Mouse (Mus musculus) layer of hippocampus, adult 18-20 months (tissue): ENCODE measurements around the gene Dst. TPM values are rescaled to one million over a fixed set of nuclear protein-coding genes. Genes with fewer than 3 reads are reported as not detected.
A peak's percentile ranks its signal among the peaks of the same experiment; 100 is the strongest.

Experiments
- DNase-seq, 2 experiments: peaks; one replicate each; pipeline ENCODE4 v3.0.0; 2022; ENCODE audit warnings: low spot score in 2 of 2
- total RNA-seq, 2 experiments: library from RNA; stranded (reverse); gene quantifications; 2 replicates each; pipeline ENCODE4 v1.2.3; 2021

Dst gene
- total RNA-seq, 2 experiments from 2014 or later: 195 to 198 TPM

- no peak for DNase-seq
These were observed 251.9 kb downstream of the Dst start for GRCm38 (mm10) chr1:34159898-34160297.

DNA sequence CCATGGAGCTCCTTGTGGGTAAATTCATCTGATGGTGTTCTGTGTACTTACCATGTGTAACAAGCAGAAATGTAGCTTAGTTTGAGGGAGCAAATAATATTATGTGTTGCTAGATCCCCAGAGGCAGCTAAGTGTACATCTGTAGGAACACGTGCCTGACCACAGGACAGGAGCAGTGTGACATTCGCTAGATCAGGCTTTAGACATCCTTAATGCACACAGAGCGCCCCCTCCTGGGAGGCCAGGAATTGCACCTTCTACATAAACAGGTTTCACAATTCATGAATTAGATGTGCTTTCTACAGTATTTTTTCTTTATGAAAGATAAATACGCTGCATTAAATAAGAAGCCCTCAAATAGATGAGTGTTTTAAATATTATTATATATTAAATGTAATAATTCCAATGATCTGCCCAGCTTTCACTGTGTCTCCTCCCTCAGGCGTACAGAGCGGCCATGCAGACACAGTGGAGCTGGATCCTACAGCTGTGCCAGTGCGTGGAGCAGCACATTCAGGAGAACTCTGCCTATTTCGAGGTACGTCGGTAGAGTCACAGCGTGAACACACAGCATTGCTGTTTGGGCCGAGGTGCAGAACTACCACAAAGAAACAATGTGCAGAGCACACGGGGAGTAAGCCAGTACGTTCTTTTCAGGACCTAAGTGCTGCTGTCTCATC is 256.7 kb downstream of the Dst start:
- DNase-seq: peak; percentile 54 to 93

DNA sequence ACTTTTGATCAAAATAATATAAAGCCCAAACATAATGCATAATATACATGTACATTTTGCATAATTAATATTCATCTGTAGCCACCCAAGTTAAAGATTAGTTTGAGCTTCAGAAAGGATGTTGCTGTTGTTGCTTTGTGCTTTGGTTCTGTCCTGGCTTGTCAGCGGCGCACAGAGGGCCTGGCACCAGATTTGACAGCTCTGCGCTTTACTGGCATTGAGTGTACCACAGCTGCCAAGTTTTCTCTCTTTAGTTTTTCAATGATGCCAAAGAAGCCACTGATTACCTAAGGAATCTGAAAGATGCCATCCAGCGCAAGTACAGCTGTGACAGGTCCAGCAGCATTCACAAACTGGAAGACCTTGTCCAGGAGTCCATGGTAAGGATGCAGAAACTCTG is 257.9 kb downstream of the Dst start:
- DNase-seq: no peak

DNA sequence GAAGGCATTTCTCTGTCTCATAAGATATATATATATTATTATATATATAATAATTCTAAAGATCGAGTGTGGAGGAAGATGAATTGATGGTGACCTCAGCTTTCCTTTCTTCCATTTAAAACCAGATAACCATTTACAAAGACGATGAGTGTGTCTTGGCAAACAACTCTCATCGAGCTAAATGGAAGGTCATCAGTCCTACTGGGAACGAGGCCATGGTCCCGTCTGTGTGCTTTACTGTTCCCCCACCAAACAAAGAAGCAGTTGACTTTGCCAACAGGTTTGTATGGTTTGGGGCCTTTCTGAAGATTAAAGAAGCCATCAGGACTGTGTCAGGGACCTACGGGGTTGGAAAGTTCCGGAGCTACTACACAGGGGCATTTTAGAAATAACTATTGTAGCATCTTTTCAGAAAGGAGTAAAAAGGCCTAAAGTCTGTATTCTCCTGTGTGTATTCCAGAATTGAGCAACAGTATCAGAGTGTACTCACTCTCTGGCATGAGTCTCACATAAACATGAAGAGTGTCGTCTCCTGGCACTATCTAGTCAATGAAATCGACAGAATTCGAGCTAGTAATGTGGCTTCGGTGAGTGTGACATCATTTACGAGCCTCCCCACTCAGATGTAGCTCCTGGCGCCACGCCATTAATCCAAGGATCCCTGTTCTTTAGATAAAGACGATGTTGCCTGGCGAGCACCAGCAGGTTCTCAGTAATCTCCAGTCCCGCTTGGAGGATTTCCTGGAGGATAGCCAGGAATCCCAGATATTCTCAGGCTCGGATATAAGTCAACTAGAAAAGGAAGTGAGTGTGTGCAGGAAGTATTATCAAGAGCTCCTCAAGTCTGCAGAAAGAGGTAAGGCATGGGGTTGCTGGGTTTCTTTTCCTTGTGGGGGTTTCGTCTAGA is 259.4 kb downstream of the Dst start:
- peak in 1 of 2 experiments; percentile 58 for DNase-seq

DNA sequence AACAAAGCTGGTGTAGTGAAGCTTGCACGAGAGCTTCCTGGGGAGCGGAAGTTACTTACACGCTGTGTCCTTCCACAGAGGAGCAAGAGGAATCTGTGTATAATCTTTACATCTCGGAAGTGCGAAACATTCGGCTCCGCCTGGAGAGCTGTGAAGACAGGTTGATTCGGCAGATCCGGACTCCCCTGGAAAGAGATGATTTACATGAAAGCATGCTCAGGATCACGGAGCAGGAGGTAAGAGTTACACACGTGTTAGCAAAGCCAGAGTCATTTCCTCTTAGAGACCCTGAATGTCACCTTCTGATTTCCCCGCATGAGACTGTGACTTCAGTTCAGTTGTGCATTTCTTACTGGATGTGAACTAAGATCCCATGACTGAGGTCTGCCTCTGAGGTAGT is 261.1 kb downstream of the Dst start:
- no peak for DNase-seq

- no peak for DNase-seq
These were observed 266.5 kb downstream of the Dst start for GRCm38 (mm10) chr1:34174517-34174916.

DNA sequence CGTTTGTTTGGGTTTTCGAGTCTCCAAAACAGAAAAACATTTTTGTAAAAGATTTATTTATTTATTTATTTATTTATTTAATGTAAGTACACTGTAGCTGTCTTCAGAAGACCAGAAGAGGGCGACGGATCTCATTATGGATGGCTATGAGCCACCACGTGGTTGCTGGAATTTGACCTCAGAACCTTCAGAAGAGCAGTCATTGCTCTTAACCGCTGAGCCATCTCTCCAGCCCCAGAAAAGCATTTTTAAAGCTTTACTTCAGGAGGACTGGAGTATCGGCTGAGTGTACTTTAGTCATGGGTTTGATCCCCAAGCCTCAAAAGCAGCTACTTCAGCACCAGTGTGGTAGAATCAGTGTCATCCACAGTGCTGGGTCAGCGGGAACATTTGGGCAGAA is 266.9 kb downstream of the Dst start:
- DNase-seq: no peak

- DNase-seq: no peak
These were observed 270.1 kb downstream of the Dst start for GRCm38 (mm10) chr1:34178022-34178727.

DNA sequence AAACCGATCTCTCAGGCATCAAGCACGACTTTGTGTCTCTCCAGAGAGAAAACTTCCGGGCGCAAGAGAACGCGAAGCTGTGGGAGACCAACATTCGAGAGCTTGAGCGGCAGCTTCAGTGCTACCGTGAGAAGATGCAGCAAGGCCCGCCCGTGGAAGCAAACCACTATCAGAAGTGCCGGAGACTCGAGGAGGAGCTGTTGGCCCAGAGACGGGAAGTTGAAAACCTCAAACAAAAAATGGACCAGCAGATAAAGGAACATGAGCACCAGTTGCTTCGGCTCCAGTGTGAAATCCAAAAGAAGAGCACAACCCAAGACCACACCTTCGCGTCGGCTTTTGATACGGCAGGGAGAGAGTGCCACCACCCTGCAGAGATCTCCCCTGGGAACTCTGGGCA is 271.7 kb downstream of the Dst start:
- no peak for DNase-seq

- DNase-seq: peak; percentile 37 to 59
These were observed 274.6 kb downstream of the Dst start for GRCm38 (mm10) chr1:34182406-34183249.

GRCm38 (mm10) chr1:34183250-34183926 is 275.4 kb downstream of the Dst start:
- peak in 1 of 2 experiments; percentile 39 for DNase-seq

DNA sequence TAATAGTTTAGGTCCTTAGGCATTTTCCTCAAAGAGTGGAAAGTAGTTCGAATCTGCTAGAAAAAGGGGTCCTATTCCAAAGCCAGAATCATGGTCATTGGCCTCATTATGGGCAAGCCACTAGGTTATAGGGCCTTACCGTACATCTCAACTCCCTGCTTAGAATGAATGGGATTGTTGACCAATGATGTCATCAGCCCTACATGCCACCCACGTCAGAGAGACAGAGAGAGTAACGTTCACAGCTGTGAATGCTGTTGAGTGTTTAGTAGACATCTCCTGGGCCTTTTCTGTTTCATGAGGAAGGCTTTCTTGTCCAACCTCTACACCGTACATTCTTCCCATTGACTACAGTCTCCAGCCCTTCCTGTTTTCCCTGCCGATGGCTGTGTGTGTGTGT is 276.2 kb downstream of the Dst start:
- no peak for DNase-seq

DNA sequence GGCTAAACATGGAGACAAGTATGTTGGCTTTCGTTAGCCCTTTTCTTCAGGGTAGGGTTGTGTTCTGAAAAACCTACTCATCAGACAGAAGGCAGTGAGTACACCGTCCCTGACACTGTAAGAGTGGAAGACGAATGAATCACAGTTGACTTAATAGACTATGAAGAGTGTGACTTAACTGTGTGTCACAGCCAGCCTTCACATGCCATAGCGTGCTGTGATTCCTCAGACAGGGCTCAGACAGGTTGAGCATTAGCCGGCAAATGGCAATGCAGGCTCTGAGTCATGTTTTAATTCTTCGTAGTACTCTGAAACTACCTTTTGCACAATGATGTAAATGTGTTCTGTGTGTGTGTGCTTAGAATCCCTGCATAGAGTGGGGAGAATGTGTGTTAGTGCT is 278.0 kb downstream of the Dst start:
- DNase-seq: no peak

DNA sequence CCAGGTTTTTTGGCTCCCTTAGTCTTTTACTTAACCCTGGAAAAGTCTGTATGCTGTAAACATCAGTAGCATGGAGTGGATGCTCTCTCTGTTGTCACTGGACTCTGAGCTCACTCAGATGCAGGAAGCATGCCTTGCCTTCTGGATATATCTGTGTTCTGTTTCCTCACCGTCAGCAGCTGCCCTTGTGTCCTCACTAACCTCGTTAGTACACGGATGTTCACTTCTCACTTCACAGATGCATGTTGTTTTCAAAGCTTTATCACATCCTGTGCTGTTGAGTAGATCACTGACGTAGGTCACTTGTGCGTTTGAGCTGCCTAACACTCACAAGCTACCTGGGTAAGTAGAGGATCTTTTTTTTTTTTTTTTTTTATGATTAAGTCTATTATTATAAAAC is 279.5 kb downstream of the Dst start:
- DNase-seq: no peak

DNA sequence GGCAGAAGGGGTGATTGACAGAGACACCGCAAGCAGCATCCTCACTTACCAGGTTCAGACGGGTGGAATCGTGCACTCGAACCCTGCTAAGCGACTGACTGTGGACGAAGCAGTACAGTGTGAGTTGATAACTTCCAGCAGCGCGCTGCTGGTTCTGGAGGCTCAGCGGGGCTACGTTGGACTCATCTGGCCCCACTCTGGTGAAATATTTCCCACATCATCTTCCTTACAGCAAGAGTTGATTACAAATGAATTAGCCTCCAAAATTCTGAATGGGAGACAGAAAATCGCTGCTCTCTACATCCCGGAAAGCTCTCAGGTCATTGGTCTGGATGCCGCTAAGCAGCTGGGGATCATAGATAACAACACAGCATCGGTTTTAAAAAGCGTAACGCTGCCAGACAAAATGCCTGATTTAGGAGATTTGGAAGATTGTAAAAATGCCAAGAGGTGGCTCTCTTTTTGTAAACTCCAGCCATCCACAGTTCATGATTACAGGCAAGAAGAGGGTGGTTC is 280.8 kb downstream of the Dst start:
- no peak for DNase-seq

GRCm38 (mm10) chr1:34189318-34189717 is 281.3 kb downstream of the Dst start:
- DNase-seq: peak; percentile 43 to 60

GRCm38 (mm10) chr1:34189970-34190369 is 281.9 kb downstream of the Dst start:
- DNase-seq: peak; percentile 36 to 67

GRCm38 (mm10) chr1:34192174-34192573 is 284.1 kb downstream of the Dst start:
- DNase-seq: no peak

DNA sequence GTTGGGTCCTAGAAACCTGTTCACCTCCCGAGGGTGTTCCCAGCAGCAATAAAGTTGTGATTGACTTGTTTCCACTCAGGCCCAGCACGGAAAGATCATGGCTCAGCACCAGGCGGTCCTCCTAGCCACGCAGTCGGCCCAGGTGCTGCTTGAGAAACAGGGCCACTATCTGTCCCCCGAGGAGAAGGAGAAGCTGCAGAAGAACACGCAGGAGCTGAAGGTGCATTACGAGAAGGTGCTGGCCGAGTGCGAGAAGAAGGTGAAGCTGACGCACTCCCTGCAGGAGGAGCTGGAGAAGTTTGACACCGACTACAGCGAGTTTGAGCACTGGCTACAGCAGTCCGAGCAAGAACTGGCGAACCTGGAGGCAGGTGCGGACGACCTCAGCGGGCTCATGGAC is 292.8 kb downstream of the Dst start:
- no peak for DNase-seq

DNA sequence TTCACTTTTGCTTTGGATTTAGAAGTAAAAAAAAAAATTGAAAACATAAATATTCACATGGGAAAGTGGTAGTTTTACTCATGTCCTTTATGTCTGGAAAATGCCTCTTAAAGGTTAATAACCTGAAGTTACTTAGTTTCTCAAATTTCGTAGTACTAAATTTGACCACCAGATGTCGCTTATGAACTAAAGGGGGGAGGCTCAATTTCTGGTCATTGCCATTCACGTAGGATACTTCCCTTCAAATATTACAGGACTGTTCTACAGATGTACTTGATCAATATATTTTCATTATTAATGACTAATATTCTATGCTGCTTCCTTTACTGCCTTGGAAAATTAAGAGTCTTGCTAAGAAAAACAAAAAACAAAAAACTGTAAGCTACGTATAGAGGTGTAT is 293.5 kb downstream of the Dst start:
- no peak for DNase-seq
